Mouse (Mus musculus): Measurements from ENCODE around the gene Plekha8. TPM values are rescaled to one million over a fixed set of nuclear protein-coding genes. Genes with fewer than 3 reads are reported as not detected.

Plekha8 gene
- polyA plus RNA-seq, 1 experiment from 2014 or later, result 6.4 TPM

DNA sequence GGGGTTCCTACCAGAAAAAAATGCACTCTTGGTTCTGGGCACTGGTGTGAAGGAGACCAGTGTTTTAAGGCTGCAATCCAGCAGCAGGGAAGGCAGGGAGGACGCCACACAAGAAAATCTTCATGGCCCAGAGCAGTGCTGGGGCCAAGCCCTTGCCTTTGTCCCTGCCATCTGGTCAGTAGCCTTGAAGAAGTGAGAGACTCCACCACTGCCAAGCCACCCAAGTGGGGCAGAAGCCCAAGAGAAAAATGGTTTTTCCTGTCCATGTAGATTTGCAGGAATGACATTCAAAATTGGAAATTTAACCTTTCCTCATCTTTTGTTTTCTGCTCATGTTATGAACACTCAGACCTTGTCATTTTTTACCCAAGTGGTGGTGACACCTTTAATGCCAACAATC, 97.3 kb downstream of the Plekha8 start:
- Histone ChIP-seq H3K4me2 (replicated peaks) (no peak overlapping the region), H3K4me1 (replicated peaks) (no peaks in the 10 kb centered on the region), H3K4me3 (replicated peaks) (no peak overlapping the region), H3K36me3 (no peaks in the 10 kb centered on the region), H3K27ac (no peak overlapping the region), H3K9me3 (no peaks in the 10 kb centered on the region), H3K27me3 (replicated peaks) (no peaks in the 10 kb centered on the region), H3K9ac (no peak overlapping the region)
- no peak for ATAC-seq
- 76% methylated on average over 1 of the region's 1 CpGs for WGBS

DNA sequence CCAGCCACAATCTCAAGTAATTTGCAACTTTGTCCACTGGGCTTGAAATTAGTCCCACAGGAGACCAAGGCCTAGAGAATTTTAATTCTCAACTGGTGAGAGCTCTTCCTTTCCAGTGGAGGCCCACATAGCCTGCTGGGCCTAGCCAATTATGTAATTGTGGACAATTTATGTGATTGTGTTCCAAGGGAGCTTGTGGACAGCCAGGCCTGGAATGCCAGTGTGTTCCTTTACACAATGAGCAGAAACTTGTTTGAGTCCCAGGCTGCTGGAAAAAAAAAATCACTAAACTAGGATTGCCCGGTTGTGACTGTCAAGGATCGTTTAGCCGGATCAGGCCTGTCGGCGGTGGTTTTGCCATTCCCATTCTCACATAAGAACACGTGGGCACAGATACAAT, 98.4 kb downstream of the Plekha8 start:
- 91% methylated on average over 6 of the region's 6 CpGs for WGBS
- Histone ChIP-seq H3K36me3 (no peaks in the 10 kb centered on the region), H3K9ac (no peak overlapping the region), H3K27me3 (replicated peaks) (no peaks in the 10 kb centered on the region), H3K27ac (no peak overlapping the region), H3K4me2 (replicated peaks) (no peak overlapping the region), H3K4me3 (replicated peaks) (no peak overlapping the region), H3K9me3 (no peaks in the 10 kb centered on the region), H3K4me1 (replicated peaks) (no peaks in the 10 kb centered on the region)
- ATAC-seq, result no peak

Other genes with a start within 250 kb of the Plekha8 start
- 1.1 and 1.9 TPM in 2 replicates for gene Wipf3, start 165.5 kb upstream of the Plekha8 start, polyA plus RNA-seq (2015; fragmentation: Nextera tagmentation; extraction: Ambion mirVana)
- 5.9 and 6.4 TPM in 2 replicates for gene Scrn1, start 28.6 kb upstream of the Plekha8 start, polyA plus RNA-seq (2015; fragmentation: Nextera tagmentation; extraction: Ambion mirVana)
- 23.1 and 24.3 TPM in 2 replicates for gene Fkbp14, start 2.2 kb downstream of the Plekha8 start, polyA plus RNA-seq (2015; fragmentation: Nextera tagmentation; extraction: Ambion mirVana)
- gene Mturn, start 86.5 kb downstream of the Plekha8 start, polyA plus RNA-seq (2015; fragmentation: Nextera tagmentation; extraction: Ambion mirVana), result 7.1 and 7.5 TPM in 2 replicates
- 5.8 and 6.5 TPM in 2 replicates for gene Znrf2, start 221.8 kb downstream of the Plekha8 start, polyA plus RNA-seq (2015; fragmentation: Nextera tagmentation; extraction: Ambion mirVana)

All from intestine, embryonic 15.5 days (tissue).